ENCODE assay signal across 11 mouse cellular contexts in the genomic region with DNA sequence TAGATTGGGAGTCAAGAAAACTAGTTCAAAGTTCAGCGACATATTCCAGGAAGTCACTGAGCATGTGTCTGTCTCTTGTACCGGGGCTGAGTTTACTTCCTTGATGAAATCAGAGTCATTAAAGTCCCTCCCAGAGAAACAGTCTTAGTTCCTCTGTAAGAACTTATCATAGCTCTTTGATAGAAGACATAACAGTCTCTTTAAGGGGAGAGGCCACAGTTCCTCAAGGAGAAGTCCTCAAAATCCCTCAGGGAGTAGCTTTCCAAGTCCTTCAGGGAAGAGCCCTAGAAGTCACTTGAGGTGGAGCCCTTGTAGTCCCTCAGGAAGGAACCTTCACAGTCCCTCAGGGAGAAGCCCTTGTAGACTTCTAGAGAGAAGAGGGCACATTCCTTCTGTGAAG. TPM values are rescaled to one million over a fixed set of nuclear protein-coding genes. Genes with fewer than 3 reads are reported as not detected.
DNase-seq lines count a peak whose midpoint lies in the region; ATAC-seq and TF ChIP-seq lines count a peak whose summit lies in the region.
"Had no signal": no experiment of that assay in that cellular context is flagged by ENCODE, and none has a peak within 500 bp of the region (broad histone marks: within the 10 kb centered on the region; RNA-seq: fewer than 3 reads in every experiment).

No protein-coding gene starts in this region.

- H3K4me1 ChIP-seq in heart, embryonic 14.5 days (ENCODE audit: control insufficient read depth in 2 of 2, insufficient read depth in 2 of 2, low read length in 2 of 2) = peaks cover 5 to 12% of the 10 kb centered on the region in 2 experiments
- peaks cover 13% of the 10 kb centered on the region for H3K4me1 ChIP-seq in heart, embryonic 10.5 days
- peaks cover 9% of the 10 kb centered on the region for H3K4me1 ChIP-seq in thymus, adult 2 months (replicated peaks; ENCODE audit: control insufficient read depth, insufficient read depth, low read length)
- H3K4me1 ChIP-seq in lung, adult 2 months (ENCODE audit: control insufficient read depth, insufficient read depth, low read length) = peaks cover 10% of the 10 kb centered on the region; the same call in 1 of the 2 replicates
- no peaks in the 10 kb centered on the region; the same call in 1 of the 2 replicates for H3K4me1 ChIP-seq in hindbrain, embryonic 11.5 days (replicated peaks; ENCODE audit: control insufficient read depth, insufficient read depth, low read length)

- TF ChIP-seq CTCF in thymus, adult 2 months (IDR thresholded peaks at IDR 0.05; ENCODE audit: borderline replicate concordance, control insufficient read depth, extremely low read depth, insufficient read depth, low read length, poor library complexity) = no peak
- TF ChIP-seq CTCF in lung, adult 2 months (IDR thresholded peaks at IDR 0.05; ENCODE audit: insufficient read depth, low read length) = no peak

- H3K9ac ChIP-seq in heart, embryonic 14.5 days (ENCODE audit: low read length) = no peak overlapping the region
- H3K9ac ChIP-seq in hindbrain, embryonic 11.5 days (ENCODE audit: low read depth, low read length) = no peak overlapping the region

- no peak for ATAC-seq in heart, embryonic 14.5 days (ENCODE audit: insufficient number of reproducible peaks, insufficient read depth, low FRiP score, low read depth)
- ATAC-seq in hindbrain, embryonic 11.5 days (ENCODE audit: low FRiP score) = no peak

- no peak overlapping the region for H3K4me3 ChIP-seq in heart, embryonic 14.5 days (ENCODE audit: control insufficient read depth in 1 of 2, insufficient read depth in 1 of 2, low read depth in 1 of 2, low read length in 2 of 2)
- no peak overlapping the region for H3K4me3 ChIP-seq in heart, embryonic 10.5 days
- H3K4me3 ChIP-seq in thymus, adult 2 months (ENCODE audit: control insufficient read depth, insufficient read depth, low read length) = no peak overlapping the region
- H3K4me3 ChIP-seq in lung, adult 2 months (replicated peaks; ENCODE audit: extremely low read depth, low read depth, low read length) = no peak overlapping the region
- no peak overlapping the region for H3K4me3 ChIP-seq in hindbrain, embryonic 11.5 days (ENCODE audit: low read depth, low read length)

- 77% methylated on average over 2 of the region's 2 CpGs for WGBS in heart, embryonic 14.5 days
- WGBS in heart, embryonic 10.5 days = 80% methylated on average over 2 of the region's 2 CpGs
- WGBS in thymus, adult 2 months = 24% methylated on average over 2 of the region's 2 CpGs
- WGBS in lung, adult 2 months = 22% methylated on average over 2 of the region's 2 CpGs
- WGBS in hindbrain, embryonic 11.5 days = 89% methylated on average over 2 of the region's 2 CpGs

- H3K36me3 ChIP-seq in heart, embryonic 14.5 days (ENCODE audit: control insufficient read depth, insufficient read depth, low read length) = no peaks in the 10 kb centered on the region
- H3K36me3 ChIP-seq in heart, embryonic 10.5 days = no peaks in the 10 kb centered on the region
- H3K36me3 ChIP-seq in thymus, adult 2 months (ENCODE audit: control insufficient read depth, insufficient read depth, low read length) = no peaks in the 10 kb centered on the region
- H3K36me3 ChIP-seq in hindbrain, embryonic 11.5 days (ENCODE audit: control insufficient read depth, insufficient read depth, low read length) = no peaks in the 10 kb centered on the region

- peak overlapping the region; percentile 82; the same call in 1 of the 2 replicates for H3K4me2 ChIP-seq in heart, embryonic 14.5 days (ENCODE audit: low read length)
- no peak overlapping the region for H3K4me2 ChIP-seq in hindbrain, embryonic 11.5 days (replicated peaks; ENCODE audit: low read depth, low read length)

- no peaks in the 10 kb centered on the region for H3K27me3 ChIP-seq in heart, embryonic 14.5 days (ENCODE audit: control insufficient read depth, insufficient read depth, low read length)
- H3K27me3 ChIP-seq in heart, embryonic 10.5 days (ENCODE audit: insufficient read depth, poor library complexity, severe bottlenecking) = no peaks in the 10 kb centered on the region
- no peaks in the 10 kb centered on the region for H3K27me3 ChIP-seq in thymus, adult 2 months (ENCODE audit: control insufficient read depth, insufficient read depth, low read length)
- H3K27me3 ChIP-seq in hindbrain, embryonic 11.5 days (ENCODE audit: control insufficient read depth, insufficient read depth, low read length) = no peaks in the 10 kb centered on the region

- no peak for TF ChIP-seq POLR2A in thymus, adult 2 months (IDR thresholded peaks at IDR 0.05; ENCODE audit: control insufficient read depth, extremely low read depth, insufficient read depth, low read length, poor library complexity)
- no peak for TF ChIP-seq POLR2A in lung, adult 2 months (IDR thresholded peaks at IDR 0.05; ENCODE audit: borderline replicate concordance, extremely low read depth, low read depth, low read length)

- no peak for DNase-seq in heart, embryonic 10.5 days (ENCODE audit: low spot score)
- DNase-seq in thymus, adult 2 months = peak; percentile 6
- DNase-seq in thymus, adult 18-20 months = no peak
- DNase-seq in lung, adult 2 months = peak; percentile 24
- DNase-seq in frontal cortex, postnatal 10 days (ENCODE audit: low spot score in 2 of 2) = no peak
- DNase-seq in hindbrain, embryonic 11.5 days (ENCODE audit: low spot score) = no peak
- no peak for DNase-seq in layer of hippocampus, postnatal 10 days (ENCODE audit: low spot score in 2 of 2)
- DNase-seq: adrenal gland, postnatal 36 days; thymus, postnatal 4 days had no signal

- no peaks in the 10 kb centered on the region for H3K9me3 ChIP-seq in heart, embryonic 14.5 days (ENCODE audit: control insufficient read depth, low read length)
- H3K9me3 ChIP-seq in heart, embryonic 10.5 days = no peaks in the 10 kb centered on the region
- H3K9me3 ChIP-seq in hindbrain, embryonic 11.5 days (ENCODE audit: control insufficient read depth, low read length) = no peaks in the 10 kb centered on the region
- H3K9me3 ChIP-seq: megakaryocyte, embryonic 14.5 days had no signal

- H3K27ac ChIP-seq in heart, embryonic 14.5 days (replicated peaks in 1 of 2; ENCODE audit: control insufficient read depth in 1 of 2, insufficient read depth in 1 of 2, low read depth in 2 of 2, low read length in 2 of 2) = no peak overlapping the region
- no peak overlapping the region for H3K27ac ChIP-seq in heart, embryonic 10.5 days
- peak overlapping the region; percentile 1; the same call in 1 of the 2 replicates for H3K27ac ChIP-seq in thymus, adult 2 months (ENCODE audit: control insufficient read depth, insufficient read depth, low read length)
- no peak overlapping the region for H3K27ac ChIP-seq in hindbrain, embryonic 11.5 days (ENCODE audit: low read depth, low read length)

RNA-seq across cellular contexts. Expression of a gene that starts 0.9 kb away (rescaled TPM):
- 32.7 and 34.4 TPM in 2 replicates for polyA plus RNA-seq in heart, embryonic 14.5 days (2014; fragmentation: Nextera tagmentation; extraction: Ambion mirVana)
- polyA plus RNA-seq in heart, embryonic 10.5 days (2016; fragmentation: Nextera tagmentation; extraction: Ambion mirVana) = 49.5 and 56.9 TPM in 2 replicates
- polyA plus RNA-seq in thymus, adult 2 months (2012; rRNA removed) = 25.3 and 27.1 TPM in 2 replicates
- 8.3 and 14.4 TPM in 2 replicates for polyA plus RNA-seq in lung, adult 2 months (2012; rRNA removed)
- polyA plus RNA-seq in hindbrain, embryonic 11.5 days (2014; fragmentation: Nextera tagmentation; extraction: Ambion mirVana) = 69.4 and 79.6 TPM in 2 replicates
- total RNA-seq in layer of hippocampus, postnatal 10 days (2021) = 10 to 100 TPM; 51.5 to 55.8 TPM

RNA-seq across cellular contexts. Expression of a gene that starts 34.2 kb away (rescaled TPM):
- not detected in 2 replicates for polyA plus RNA-seq in heart, embryonic 14.5 days (2014; fragmentation: Nextera tagmentation; extraction: Ambion mirVana)
- polyA plus RNA-seq in heart, embryonic 10.5 days (2016; fragmentation: Nextera tagmentation; extraction: Ambion mirVana) = not detected in 2 replicates
- 0.04 and 0.05 TPM in 2 replicates for polyA plus RNA-seq in thymus, adult 2 months (2012; rRNA removed)
- not detected in 2 replicates for polyA plus RNA-seq in lung, adult 2 months (2012; rRNA removed)
- polyA plus RNA-seq in hindbrain, embryonic 11.5 days (2014; fragmentation: Nextera tagmentation; extraction: Ambion mirVana) = 0.08 TPM in 1 of 2 replicates, not detected in the other
- under 1 TPM; 0.16 to 0.37 TPM for total RNA-seq in layer of hippocampus, postnatal 10 days (2021)
- total RNA-seq: adrenal gland, postnatal 36 days had no signal

RNA-seq across cellular contexts. Expression of a gene that starts 43.2 kb away (rescaled TPM):
- 37.9 and 38.8 TPM in 2 replicates for polyA plus RNA-seq in heart, embryonic 14.5 days (2014; fragmentation: Nextera tagmentation; extraction: Ambion mirVana)
- polyA plus RNA-seq in heart, embryonic 10.5 days (2016; fragmentation: Nextera tagmentation; extraction: Ambion mirVana) = 70.2 and 81.7 TPM in 2 replicates
- 15.4 and 19.3 TPM in 2 replicates for polyA plus RNA-seq in thymus, adult 2 months (2012; rRNA removed)
- 10.8 and 14.1 TPM in 2 replicates for polyA plus RNA-seq in lung, adult 2 months (2012; rRNA removed)
- 66.7 and 73.3 TPM in 2 replicates for polyA plus RNA-seq in hindbrain, embryonic 11.5 days (2014; fragmentation: Nextera tagmentation; extraction: Ambion mirVana)
- total RNA-seq in layer of hippocampus, postnatal 10 days (2021) = 10 to 100 TPM; 34.9 to 37.5 TPM

Comparison
In these comparisons a context has a peak if more than half of its experiments do, and no peak if none do; other contexts are left out.
1. DNase-seq: peak in thymus, adult 2 months (single experiment) and lung, adult 2 months (single experiment); none in heart, embryonic 10.5 days (single experiment), thymus, adult 18-20 months (0 of 2), frontal cortex, postnatal 10 days (0 of 2), hindbrain, embryonic 11.5 days (single experiment) and layer of hippocampus, postnatal 10 days (0 of 2).